Mouse (Mus musculus) c-Kit-positive CD71-positive TER-119-negative erythroid progenitor cells, embryonic 14.5 days (primary cell): ENCODE measurements around the gene Camk1g.

Experiments
- DNase-seq: peaks from one replicate; pipeline ENCODE4 v3.0.0-alpha.2; 2013; ENCODE audit warnings: low read depth

The Camk1g gene

DNA sequence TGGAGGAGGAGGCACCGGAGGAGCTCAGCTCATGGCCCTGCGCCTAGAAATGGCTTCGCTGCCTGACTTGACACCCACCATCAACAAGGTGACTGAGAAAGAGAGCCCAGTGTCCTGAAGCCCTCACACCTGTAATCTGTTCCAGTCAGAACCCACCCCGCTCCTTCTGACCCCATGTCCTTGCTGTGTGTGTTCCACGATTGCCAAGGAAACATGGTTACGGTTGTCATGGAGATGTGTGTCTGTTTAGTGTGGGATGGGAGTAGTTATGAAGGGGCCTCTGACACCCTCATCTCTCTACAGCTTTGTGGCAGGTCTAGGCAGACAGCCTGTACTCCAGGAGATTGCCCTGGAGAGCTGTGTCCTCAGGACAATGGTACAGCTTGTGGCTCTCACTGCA, 35.6 kb downstream of the Camk1g start:
- no peak for DNase-seq

DNA sequence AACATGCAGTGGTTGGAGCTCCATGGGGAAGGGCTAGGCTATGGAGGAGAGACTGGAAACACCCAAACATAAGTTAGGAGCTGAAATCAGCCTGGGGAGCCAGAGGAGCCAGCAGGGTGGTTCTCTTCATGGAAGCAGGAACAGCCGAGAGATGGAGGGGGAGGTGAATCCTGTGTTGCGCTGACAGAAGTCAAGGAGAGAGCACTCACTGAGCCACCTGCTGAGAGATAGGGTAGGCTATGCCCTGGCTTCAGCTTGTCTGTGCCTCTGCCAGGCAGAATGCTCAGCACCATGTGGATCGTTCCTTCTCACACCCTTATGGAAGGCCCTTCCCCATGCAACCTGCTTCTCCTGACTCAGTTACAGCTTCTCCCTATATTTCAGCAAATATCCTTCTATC, 36.3 kb downstream of the Camk1g start:
- no peak for DNase-seq

DNA sequence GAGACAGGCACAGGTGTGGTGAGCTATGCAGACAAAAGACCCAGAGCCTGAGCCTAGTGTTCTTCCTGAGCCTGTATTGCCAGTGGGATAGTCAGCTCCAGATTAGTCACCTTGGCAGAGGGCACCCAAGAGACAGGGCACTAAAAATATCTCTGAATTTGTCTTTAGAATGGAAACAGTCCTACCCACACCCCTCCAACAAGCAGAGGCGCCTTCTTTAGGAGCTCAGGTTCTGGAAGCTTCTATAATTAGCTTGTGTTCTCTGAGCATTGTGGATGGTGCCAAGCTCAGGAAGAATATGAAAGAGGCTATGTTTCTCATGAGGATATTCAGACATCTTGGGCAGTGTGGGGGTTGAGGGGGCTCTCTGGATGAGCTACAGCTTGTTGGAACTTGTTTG, 37.4 kb downstream of the Camk1g start:
- no peak for DNase-seq

DNA sequence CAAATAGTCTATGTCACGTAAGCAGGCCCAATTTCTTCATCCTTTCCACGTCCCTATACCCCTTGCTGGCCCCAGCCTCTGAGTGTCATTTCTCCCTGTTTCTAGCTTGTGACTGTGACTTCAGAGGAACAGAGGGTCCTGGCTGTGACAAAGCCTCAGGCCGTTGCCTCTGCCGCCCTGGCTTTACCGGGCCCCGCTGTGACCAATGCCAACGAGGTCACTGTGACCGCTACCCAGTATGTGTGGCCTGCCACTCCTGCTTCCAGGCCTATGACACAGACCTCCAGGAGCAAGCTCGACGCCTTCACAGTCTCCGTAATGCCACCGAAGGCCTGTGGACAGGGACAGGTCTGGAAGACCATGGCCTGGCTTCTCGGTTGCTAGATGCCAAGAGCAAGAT, 38.1 kb downstream of the Camk1g start:
- DNase-seq = no peak

DNA sequence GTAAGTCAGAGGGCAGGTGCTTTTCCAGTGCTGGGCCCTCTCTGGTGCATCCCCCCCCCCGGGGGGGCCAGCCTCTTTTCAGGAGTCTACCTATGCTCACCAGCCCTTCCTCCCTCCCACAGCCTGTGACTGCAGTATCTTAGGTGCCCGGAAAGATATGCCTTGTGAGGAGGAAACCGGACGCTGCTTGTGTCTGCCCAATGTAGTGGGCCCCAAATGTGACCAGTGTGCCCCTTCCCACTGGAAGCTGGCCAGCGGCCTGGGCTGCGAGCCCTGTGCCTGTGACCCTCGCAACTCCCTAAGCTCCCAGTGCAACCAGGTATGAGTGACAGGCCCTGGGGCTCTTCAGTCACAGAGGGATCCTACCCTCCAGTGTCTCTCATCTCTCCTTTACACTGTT, 39.5 kb downstream of the Camk1g start:
- no peak for DNase-seq

DNA sequence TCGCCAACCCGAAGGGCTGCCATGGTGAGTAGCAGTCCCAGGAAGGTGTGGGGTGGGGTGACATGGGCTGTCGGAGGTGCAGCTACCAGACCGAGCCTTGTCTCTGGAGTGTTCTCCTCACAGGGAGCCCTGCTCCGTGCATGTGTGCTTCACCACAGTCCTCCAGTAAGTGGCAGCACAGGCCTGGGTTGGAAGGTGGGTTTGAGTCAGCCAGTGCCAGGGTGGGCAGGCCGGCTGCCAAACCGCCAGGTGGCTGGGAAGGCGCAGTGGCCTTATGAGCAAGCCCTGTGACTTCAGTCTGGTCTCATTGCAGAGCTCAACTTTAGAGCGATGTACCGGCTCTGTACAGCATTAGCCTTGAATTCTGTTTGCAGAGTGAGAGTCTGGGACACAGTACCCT, 39.9 kb downstream of the Camk1g start:
- no peak for DNase-seq

DNA sequence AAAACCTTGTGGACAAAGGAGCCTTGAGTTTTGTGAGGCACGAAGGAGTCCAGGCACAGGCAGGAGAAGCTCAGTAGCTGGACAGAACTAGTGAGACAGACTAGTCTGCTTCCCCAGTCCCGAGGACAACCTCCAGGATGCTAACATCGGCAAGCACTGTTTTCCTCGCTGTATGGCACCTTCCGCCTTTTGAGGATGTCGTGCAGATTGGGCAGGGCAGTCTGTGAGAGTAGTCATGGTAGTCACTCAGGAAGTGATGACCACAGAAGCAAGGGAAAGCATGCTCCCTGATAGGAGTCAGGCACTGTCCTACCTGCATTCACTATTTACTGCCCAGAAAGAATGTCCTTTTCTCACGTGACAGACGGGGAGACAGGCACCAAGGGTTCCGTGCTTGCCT, 40.5 kb downstream of the Camk1g start:
- DNase-seq = no peak

DNA sequence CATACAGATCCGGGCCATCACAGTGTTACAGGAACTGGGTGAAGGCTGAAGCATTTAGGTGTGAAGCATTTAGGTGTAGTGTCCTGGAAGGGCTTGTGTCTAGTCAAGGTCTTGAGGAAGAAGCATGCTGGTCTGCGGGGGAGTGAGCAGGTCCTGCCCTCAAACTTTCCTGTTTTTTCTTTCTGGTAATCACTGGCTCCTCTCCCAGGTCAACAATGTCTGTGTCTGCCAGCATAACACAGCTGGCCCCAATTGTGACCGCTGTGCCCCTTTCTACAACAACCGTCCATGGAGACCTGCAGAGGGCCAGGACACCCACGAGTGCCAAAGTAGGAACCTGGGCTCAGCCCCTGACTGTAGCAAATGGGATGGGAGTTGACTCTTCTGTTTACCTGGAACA, 42.4 kb downstream of the Camk1g start:
- no peak for DNase-seq

DNA sequence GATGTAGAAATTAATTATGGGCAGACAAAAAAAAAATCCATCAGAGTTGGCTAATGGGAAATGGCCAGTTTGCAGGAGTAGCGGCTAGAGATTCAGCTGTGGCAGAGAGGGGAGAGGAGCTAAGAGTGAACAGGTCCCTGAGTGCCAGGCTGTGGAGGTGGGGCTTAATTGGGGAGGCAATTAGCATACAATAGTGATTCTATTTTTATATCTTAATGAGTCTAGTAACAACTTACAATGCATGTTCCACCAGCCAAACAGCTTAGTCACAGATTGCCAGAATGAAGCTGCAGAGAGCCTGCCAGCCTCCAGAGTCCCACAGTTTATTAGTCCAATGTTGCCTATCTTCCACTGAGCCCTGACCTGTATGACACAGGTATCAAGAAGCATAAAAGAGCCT, 42.9 kb downstream of the Camk1g start:
- DNase-seq = no peak

DNA sequence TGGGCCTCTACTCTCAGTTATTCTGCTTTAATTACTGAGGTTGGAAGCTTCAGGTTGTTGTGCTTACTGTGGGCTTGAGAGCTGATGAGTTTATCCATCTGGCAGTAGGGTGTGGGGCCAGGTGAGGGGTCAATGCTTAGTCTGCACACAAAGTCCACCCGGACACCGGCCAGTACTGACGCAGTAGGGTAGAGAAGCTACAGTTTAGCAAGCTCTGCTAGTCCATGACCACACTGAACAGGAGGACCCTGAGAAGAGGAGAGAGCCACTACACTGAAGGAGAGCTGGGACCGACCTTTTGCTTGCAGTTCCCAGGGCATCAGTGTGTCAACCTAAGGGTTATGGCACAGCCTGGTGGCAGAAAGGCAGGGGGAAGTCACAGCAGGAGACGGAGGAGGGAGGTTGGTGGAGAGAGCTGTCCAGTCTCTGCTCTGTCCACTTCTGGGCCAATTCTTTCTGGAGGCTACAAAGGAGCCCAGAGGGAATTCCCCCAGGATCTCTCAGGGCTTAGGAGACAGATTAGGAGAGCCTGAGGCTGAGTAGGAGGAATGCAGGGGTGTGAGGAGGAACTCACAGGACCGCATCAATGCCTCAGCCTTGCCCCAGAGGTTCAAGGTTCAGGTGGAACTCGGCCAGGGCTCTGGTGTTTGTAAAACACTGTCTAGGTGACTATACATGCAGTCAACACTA, 43.5 kb downstream of the Camk1g start:
- DNase-seq = no peak

DNA sequence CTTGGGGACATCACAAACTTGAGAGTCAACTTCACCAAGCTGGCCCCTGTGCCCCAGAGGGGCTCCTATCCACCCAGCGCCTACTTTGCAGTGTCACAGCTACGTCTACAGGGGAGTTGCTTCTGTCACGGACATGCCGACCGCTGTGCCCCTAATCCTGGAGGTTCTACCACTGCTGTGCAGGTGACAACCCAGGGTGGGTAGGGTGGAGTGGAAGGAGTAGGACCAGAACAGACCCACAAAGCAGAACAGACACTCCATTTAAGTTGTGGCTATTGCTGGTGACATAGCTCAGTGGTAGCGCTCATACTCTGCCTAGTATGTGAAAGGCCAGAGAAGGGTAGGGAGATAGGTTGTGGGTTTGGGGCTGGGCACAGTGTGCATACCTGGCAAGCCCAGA, 44.2 kb downstream of the Camk1g start:
- no peak for DNase-seq

DNA sequence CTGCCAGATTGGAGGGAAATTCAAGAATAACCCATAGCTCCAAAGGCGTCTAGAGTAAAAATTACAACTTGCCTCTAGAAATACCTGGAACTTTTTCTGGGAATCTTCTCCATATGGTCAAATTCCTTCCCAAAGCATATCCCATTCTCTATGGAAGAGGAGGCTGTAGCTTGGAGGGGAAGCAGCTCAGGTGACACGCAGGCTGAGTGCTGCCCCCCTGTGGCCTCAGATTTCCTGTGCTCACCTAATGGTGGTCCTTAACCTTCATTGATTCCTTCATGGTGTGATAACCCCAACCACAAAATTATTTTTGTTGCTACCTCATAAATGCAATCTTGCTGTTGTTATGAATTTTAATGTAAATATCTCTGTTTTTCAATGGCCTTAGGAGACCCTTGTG, 45.9 kb downstream of the Camk1g start:
- DNase-seq = no peak

DNA sequence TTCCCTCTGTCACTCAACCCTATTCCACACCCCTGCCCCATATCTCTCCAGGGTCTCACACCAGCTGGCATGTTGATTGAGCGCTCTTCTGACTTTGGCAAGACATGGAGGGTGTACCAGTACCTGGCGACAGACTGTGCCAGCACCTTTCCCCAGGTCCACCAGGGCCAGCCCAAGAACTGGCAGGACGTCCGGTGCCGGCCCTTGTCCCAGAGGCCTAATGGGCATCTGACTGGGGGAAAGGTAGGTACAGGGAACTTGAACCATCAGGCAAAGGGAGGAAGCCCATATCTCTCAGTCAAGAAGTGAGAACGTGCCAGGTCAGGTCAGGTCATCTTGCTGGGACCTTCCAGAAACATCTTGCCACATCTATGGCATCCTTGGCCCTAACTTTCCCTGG, 46.4 kb downstream of the Camk1g start:
- DNase-seq = no peak

DNA sequence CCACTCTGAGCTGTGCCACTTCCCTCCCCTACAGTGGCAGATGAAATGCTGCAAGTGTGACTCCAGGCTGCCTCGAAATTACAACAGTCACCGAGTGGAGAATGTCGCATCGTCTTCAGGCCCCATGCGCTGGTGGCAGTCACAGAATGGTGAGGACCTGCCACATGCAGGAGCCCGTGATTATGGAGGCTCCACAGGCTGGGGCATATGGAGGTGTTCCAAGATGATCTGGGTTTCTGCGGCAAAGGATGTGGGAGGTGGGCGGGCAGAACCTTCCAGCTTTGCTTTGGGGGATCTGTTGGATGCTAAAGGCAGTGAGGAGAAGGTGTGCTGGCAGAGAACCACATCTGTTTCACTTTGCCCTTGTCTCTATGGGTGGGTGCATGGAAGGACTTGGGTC, 49.7 kb downstream of the Camk1g start:
- no peak for DNase-seq

DNA sequence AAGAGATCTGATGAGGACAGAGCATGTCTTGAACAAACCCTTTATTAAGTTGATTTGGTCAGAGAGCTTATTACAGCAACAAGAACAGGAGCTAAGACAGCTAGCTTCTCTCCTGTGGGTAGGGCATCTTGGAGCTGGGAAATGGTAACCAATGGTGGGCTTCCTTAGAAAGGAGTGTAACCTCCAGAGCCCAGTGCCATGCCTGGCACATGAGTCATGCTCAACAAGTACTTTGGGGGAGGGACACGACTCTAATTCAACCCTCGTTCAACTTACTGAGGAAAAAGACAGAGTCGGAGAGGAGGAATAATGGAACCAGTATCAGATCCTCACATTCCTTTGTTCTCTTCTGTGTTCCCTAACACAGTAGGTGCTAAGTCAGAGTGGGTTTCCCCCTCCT, 50.4 kb downstream of the Camk1g start:
- DNase-seq = no peak

DNA sequence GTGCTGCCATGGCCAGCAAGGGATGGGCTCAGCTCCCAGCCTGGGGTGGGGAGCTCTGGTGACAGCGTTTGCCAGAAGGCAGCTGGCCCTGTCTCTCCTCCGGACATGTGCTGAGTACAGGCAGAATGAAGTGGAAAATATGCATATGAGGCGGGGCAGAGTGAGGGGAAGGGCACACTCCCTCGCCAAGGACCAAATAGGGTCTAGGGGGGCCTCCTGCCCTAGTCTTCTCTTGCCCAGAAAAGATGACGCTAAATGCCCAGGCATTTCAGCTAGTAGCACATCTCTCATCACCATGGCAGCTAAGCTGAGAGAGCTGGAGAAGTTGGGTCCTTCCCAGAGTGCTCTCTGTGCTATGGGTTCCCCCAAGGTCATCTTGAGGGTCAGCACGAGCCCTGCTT, 52.9 kb downstream of the Camk1g start:
- no peak for DNase-seq

DNA sequence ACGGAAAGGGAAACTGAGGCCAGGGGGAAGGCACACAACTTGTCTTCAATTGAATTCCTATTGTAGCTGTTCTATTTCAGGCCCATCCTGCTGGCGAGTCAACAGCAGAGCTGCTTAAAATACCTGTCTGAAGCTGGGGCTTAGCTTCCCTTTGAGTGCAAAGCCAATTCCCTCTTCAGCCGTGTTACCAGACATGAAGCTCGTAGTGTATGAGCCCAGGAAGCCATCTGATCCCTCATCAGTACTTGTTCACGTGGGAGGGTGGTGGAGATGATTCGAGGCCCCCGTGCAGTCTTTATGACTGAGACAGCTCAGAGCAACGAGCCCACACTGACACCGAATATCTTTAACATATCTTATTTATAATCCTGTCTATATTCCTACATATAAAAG, 53.7 kb downstream of the Camk1g start:
- DNase-seq = no peak

DNA sequence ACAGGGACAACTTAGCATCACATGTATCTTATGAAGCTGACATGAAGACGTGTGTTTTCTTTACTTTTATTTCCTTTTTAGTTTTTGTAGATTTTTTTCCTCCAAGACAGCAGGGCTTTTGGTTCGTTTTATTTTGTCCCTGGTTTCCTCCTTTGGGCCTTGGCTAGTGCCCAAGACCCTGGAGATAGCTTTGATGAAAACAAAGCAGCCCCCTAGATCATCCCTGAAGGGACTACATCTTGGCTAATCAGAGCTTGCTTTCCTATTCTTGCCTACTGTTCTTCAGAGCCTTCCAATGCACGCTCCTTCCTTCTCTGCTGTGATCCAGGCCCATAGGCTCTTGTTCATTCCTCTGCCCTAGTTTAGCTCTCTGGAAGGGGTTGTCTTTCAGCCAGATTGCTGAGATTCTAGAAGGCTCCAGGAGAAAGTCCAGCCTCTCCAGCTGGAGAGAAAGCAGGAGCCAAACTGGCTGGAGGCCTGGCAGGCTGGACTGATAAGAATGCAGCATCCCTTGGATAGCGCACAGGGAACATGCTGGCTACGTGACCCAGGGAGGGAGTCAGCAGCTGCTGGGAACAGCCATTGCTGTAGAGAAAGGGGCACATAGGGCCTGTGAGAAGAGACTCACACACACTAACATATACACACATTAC, 54.3 kb downstream of the Camk1g start:
- DNase-seq = no peak

DNA sequence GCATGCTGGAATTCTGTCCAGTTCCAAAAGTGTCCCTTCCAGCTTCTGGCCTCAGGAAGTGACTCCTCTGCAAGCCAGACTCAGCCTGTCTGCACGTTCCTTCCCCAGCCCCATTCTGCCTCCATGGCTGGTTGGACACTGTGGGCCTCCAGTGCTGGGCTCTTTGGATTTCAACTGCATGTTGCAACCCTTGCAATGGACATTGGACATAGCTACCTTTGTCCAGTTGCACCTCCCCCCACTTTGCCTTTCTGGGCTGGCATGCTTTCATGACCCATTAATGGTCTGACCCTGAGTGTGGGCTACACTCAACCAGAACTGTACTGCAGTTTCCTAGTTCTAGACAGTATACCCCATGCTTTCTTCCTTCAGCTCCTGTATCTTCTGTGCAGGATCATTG, 58.5 kb downstream of the Camk1g start:
- no peak for DNase-seq

DNA sequence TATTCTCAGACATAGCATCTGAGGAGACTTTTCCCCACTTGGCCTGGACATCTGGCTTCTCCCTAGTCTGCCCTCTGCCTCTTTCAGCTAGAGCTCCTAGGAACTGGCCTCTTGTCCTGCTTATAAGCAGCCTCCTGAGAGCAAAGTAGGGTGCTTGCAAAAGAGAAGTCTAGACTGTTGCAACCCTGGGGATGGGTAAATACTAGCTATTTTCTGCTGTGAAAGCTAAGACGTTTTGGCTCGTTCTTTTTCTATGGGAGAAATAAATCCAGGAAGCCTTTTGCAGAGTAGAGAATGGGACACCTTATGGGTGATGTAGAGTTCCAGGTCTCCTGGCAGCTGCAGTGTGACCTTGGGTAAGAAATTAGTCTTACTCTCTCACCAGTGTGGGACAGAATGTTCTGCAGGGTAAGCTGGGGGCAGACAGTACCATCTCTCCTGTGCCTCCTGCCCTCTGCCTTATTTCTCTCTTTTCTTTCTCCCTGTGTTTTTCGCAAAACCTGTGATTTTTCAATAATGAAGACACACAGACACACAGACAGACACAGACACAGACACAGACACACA, 59.5 kb downstream of the Camk1g start:
- DNase-seq = no peak

DNA sequence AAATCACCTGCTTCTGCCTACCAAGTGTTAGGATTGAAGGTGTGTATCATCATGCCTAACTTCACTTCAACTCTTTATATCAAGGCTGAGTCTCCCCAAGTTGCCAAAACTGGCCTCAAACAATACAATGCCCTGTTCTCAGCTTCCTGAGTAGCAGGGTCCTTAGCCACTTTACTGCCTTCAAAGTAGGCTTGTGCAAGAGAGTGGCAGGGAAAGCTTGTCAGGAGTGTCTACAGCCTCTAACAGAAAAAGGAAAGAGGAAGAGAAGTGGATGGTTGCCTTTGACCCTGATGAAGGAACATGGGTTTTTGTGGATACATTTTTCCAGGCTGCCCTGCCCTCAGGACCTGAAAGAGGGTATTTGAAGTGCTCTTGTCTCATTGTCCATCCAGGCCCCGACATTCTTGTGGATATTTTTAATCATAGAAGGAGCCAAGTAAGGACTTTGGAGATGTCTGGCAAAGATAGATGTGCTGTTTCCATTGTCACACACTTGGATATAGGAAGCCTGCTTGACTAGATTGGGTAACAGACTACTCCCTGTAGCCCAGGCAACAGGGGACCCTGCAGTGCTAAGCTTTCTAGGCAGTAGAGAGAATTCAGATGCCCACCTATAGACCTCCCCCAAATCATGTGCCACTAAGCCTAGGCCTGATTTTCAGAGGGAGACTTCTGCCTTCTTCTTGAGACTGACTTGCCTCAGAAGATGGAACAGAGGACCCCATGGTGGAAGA, 60.1 kb downstream of the Camk1g start:
- DNase-seq = no peak

DNA sequence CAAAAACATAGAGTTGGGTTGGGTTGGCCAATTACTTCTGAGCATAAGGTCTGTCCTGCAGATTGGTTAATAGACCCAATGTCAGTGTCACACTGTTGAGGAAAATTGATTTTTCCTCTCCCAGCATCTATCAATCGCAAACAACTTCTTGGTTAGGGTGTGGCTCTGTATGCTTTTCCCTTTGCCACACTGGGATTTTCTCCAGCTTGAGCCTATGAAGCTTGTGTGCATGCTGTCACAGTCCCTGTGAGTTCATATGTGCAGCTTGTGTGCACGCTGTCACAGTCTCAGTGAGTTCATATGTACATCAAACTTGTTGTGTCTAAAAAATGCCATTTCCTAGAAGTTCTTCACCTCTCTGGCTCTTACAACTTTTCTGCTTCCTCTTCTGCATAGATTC, 63.3 kb downstream of the Camk1g start:
- no peak for DNase-seq

DNA sequence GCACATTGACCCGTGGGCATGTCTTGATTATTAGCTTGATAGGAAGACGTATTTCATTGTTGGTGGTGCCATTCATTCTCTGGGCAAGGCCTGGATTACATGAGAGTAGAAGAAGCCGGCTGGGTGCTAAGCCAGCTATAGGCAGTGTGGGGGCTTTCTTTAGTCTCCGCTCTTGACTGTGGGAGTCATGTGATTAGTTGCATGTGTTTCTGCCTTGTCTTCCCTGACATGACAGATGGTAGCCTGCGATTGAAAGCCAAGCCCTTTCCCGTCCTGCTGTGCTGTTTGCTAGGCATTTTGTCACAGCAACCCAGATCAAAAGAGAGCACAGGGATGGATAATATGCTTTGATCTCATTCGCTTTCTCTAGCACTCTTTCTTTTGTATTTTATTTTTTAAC, 64.7 kb downstream of the Camk1g start:
- no peak for DNase-seq
